Mouse (Mus musculus) ovary, adult 18-20 months (tissue): ENCODE measurements around the gene Zbtb43.

Source experiments
- DNase-seq: peaks from one replicate; pipeline ENCODE4 v3.0.0; 2022; ENCODE audit warnings: low spot score, mixed read lengths

Zbtb43 gene

DNA sequence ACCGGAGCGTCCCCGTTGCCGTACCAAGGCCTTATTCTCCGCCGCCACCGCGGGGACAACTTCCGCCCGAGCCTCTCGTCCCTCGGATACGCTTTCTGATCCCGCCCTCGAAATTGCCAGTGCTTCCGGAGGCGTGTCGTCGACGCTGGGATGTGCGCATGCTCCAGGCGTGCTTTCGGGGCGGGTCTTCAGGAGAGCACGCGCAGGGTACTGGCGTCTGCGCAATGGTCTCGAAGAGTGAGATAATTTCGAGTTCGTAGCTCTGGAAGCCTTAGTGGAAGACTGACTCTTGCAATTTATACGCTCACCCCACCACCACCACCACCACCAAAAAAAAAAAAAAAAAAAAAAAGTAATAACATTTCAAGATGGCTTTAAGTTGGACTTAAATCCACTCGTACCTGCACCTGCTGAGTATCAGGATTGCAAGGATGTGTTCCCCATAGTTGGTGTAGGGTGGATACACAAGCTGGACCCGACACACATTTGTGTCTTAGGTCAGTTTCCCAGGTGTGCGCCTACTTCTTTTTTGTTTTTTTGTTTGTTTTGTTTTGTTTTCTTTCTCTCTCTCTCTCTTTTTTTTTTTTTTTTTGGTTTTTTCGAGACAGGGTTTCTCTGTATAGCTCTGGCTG is at the start of gene Zbtb43:
Zbtb43 (minus strand) TSS at position 94 of the 632 bp plus-strand sequence.
- peak; percentile 93 for DNase-seq

DNA sequence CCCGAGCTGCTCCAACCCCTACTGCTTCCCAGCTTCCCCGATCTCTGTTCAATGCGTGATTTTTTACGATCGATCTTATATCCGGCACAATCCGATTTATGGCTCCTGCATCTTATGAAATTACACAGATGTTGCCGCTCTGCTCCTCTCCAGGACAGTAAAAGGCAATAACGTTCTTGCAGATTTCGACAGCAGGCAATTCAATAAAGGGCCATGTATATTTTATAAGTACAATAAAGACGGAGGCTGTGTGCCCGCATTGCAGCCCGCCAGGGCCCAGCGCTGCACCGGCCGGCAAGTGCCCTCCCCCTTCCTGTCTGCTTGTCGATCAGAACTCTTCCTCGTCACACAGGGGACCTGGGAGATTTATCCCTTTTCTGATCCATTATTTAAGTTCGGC is 47.5 kb upstream of the Zbtb43 start:
- DNase-seq: no peak

DNA sequence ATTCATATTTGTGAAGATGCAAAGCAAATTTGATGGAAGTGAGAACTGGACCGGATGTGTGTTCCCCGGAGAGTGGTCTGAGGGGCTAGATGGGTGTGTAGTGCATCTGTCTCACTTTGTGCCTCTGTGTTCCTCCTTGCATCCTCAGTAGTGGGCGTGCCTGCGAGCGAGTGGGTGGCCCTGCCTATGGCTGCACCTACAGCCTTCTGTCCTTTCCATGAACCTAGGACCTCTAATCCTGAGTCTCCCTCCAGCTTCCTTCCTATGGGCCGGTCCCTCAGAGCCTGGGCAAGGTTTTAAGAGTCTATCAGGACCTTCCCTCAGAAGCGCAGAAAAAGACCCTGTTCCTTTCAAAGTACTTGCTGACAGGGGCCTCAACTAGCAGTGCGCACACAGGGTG is 47.1 kb upstream of the Zbtb43 start:
- DNase-seq: no peak

DNA sequence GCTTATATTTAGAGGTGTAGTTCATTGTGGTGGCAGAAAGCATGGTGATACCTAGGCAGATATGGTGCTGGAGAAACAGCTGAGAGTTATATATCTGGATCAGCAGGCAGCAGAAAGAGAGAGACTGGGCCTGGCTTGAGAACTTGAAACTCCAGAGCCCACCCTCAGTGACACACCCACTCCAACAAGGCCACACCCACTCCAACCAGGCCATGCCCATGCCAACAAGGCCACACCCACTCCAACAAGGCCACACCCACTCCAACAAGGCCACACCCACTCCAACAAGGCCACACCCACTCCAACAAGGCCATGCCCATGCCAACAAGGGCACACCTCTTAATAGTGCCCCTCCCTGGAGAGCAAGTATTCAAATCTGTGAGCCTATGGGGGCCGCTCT is 42.4 kb upstream of the Zbtb43 start:
- no peak for DNase-seq

DNA sequence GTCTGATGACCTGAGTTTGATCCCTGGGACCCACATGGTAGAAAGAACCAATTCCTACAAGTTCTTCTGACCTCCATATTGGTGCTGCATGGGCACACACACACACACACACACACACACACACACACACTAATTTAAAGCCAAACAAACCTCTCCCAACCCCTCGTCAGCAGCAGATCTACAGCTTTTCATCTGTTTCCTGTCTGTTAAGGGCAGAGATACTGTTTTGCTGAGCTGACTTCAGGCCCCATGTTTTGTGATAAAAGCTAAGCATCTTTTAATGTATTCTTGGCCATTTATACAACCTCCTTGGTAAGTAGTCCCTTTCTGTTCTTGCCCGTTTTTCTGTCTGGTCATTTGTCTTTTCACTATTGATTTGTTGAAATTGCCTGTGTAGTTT is 34.2 kb upstream of the Zbtb43 start:
- no peak for DNase-seq

DNA sequence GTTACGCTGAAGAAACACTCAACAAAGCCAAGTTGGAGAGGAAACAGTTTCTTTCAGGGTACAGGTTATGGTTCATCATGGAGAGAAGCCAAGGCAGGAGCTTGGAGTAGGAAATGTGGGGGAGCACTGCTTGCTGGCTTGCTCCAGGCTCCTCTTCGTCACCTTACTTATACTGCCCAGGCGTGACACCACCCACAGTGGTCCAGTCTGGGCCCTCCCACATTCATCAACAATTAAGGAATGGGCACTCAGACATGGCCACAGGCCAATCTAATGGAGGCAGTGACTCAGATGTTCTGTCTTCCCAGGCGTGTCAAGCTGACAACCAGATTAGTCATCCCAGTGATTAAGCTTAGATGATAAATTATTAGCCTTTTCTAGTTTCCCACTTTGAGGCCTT is 29.9 kb upstream of the Zbtb43 start:
- DNase-seq: peak; percentile 25

DNA sequence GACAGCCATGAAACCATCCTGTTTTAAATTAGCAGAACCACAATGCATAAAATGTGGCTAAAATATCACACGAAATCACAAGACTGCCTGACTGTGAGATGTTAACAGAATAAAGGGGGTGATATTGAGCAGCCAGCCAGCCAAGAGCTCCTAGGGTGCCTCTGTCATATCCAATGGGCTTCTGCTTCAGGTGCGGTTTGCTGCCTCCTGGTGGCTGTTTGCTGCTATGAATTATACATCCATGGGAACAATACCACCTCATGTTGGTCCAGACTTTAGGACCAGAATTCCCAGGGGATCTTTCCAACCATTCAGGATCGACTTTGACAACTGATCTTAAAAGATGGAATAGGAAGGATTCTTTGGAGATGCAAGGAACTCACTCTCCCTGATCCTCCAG is 27.3 kb upstream of the Zbtb43 start:
- no peak for DNase-seq

DNA sequence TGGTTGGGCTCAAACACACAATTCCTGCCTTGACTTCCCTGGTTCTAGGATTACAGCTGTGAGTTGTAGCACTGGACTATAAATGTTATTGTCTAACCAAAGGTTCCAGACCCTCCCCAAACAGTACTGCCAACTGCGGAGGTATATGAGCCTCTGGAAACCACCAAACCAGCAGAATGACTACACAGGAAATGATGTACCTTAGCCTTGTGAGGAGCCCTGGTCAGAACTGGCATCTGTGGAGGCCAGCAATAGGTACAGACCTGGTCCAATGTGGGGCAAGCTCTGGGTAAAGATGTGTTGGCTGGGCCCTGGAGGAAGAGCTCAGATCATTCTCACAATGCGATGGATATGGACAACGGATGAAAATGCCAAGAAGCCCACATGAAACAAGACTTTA is 23.7 kb upstream of the Zbtb43 start:
- DNase-seq: no peak

DNA sequence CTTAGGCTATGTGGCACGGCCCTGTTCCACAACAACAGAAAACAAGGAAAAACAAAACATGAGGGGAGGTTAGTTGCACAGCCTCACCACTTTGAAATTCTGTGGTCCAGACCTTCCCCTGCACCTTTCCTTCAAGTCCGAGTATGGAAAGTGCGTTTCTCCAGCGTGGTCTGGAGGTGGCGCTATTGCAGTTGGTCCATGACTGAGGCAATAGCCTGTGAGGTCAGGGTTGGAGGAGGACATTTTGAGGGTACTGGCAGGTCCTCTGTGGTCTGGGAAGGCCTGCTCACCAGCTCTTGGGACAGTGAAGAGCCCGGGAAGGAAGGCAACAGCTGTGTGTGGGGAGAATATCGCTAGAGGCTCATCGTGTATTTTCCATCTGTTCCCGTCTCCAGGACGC is 21.2 kb upstream of the Zbtb43 start:
- DNase-seq: no peak

DNA sequence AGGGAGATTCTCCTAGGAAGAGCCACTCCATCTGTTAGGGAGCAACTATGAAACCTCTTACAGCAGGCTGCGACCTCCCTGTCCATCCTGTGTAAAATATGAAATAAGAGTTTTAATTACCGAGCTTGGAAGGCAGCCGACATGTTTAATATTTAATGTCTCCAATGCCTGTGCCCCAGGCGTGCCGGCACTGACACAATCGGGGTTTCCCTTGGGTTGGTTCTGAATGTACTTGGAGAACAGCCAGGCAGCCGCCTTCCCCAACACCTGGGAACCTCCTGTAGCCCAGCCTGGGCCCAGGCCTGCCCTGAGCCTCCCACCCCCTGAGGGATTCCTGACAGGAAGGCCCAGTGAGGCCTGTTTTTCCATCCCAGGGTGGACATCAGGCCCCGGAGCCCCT is 19.0 kb upstream of the Zbtb43 start:
- DNase-seq: no peak

DNA sequence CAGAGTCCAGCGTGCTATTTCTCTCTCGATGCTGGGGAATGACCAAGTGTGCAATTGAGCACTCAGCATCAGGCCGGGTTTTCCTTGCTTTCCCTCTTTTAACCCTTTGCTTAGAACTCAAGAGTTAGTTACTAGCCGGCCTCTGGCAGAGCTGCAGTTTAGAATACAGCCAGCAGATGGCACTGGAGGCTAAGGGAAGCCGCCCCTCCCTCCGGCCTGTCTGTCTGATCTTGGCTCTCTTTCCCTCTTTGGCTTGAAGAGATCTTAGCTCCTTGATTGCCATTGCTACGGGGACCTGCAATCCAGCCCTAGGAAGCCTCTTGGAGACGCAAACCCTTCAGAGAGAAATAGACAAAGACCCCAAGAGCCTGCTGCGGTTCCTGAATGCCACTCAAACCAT is 18.5 kb upstream of the Zbtb43 start:
- DNase-seq: no peak

DNA sequence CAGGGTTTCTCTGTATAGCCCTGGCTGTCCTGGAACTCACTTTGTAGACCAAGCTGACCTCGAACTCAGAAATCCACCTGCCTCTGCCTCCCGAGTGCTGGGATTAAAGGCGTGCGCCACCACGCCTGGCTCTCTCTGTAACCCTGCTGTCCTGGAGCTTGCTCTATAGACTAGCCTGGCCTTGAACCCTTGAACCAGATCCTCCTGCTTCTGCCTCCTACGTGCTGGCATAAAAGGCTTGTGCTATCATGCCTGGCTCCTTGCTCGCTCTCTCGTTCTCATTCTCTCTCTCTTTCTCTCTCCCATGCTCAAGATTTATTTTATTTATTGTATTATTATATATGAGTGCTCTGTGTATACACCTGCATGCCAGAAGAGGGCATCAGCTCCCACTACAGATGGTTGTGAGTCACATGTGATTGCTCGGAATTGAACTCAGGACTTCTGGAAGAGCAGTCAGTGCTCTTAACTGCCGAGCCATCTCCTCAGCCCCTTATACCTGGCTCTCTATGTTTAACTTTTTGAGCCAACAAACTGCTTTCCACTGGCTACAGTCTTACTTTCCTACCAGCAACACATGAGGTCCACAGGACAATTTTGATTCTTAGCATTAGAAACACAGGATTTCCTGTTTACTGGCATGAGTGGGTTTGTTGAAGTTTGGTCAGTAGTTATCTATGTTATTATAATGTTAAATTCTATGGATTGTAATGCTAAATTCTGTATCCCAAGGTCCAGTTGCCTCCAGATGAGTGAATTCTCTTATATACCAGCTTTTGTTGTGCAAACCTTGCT is 9.8 kb upstream of the Zbtb43 start:
- DNase-seq: no peak

DNA sequence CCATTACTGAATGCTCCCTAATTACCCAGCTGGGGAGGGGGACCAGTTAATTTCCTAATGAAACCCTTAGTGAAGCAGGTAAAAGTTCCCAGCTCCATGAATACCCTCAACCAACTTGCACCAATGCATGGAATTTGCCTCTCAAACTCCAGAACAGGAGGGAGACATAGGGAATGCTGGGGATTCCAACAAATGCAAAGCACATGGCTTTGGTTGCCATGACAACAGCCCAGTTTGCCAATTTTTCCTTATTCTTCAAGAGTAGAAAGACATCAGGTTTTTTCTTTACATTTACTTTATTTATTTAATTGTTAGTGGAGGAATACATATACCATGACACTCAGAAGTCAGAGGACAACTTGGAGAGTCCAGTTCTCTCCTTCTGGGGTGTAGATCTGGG is 7.6 kb upstream of the Zbtb43 start:
- no peak for DNase-seq

DNA sequence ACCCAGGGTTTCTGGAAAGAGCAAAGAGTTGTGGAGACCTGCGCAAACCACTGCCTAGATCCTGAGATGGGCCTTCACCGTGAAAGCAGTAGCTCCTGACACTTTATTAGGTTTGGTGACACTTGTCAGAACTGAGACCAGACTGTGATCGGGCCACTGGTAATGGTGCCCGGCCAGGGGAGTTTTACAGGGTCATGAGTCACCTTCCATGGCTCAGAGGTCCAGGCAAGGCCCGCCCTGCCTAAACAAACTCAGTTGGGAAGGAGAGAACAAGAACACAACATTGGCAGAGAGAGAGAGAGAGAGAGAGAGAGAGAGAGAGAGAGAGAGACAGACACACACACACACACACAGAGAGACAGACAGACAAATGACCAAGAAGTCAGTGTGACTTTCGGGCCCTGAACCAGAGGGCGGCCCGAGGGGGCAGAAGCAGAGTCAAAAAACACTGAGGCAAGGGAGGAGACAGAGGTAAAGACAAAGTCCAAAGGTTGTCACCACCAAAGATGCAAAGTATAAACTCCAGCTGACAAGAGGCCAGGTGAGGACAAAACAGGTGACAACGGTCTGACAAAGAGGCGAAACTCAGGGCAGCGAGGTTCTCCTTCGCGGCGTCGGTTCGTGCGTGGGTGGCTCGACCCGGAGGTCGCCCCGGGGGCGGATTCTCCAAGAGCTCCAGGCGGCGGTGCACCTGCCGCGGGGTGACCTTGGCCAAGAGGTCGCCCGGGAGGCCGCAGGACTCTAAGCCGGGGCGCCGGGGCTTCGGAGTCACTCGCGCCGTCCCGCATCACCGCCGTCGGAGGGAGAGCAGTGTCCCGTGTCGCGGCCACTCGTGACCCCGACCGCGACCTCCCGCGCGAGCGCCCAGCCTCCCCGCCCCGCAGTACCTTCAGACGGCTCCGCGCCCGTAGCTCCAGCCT is 553 bp downstream of the Zbtb43 start:
- no peak for DNase-seq

DNA sequence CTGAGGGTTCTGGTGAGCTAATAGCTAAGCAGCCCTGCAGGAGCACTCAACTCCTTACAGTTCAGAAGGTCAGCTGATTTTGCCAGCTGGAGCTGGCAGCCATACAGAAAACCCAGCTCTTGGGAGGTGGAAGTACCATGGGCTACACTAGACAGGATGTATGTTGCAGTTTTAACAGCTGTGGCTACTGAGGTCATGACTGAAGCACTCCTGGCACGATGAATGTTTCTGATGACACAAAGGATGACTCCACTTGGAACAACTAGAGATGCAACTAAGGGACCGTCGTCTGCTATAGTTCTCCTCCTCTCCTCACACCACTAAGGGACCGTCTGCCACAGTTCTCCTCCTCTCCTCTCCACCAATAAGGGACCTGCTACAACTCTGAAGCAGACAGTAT is 2.4 kb downstream of the Zbtb43 start:
- no peak for DNase-seq

DNA sequence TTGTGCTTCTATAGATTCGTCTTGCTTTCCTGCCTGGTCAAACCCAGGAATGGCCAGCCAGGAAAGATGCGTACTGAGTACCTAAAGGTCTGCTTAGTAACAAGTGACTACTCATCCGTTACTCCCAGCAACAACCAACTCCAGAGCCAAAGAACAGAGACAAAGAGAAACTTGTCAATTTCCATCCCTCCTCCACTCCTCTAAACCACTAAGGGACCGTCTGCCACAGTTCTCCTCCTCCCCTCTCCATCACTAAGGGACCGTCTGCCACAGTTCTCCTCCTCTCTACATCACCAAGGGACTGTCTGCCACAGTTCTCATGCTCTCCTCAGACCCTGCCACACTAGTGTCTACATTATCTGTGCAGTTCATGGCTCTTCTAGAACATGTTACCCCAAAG is 3.1 kb downstream of the Zbtb43 start:
- DNase-seq: no peak

DNA sequence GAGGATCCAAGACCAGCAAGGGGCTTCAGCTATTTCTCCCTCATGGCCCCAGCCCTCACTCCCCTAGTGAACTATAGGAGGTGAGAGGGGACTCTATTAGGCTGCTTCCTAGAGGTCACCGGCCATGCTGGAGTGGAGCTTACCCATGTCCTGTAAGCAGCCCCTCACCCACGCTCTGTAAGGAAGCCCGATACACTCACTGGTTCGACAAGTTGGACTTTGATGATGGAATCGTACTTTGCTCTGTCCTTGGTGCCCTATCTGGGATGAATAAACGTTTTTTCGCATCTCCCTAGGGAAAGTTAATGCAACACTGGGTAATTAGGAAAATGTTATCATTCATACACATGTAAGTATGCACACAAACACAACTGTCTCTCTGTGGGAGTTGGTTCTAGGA is 6.3 kb downstream of the Zbtb43 start:
- no peak for DNase-seq

DNA sequence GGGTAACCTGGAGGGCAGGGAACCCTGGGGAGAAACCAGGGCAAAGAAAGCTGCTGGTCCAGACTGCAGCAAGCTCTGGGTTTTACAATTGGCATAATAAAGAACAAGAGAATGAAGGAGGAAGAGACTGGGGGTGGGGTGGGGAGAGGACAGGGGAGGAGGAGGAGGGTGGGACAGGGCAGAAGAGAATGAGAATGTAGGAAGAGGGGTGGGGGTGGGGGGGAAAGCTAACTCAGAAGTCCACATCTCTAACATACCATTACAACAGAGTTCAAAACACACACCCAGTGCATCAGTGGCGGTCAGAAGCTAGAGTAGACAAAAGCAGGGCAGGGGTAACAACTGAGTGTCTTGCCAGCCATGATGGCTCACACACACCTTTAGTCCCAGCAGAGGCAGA is 7.3 kb downstream of the Zbtb43 start:
- DNase-seq: no peak

DNA sequence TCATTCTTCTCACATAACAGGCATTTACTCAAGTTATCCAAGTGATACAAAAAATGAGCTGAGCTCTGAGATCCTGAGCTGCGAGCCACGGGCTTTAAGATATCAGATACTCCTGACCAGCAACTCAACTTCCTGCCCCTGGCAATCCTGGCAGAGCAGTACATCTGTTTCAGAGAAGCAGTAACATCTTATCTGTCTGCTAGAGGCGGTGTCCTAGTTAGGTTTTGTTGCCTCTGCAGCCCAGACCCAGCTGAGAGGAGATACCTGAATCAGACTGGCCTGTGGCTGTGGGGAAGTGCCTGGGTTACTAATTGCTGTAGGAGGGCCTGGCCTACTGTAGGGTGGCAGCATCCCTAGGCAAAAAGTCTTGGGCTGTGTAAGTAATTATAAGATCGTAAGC is 8.7 kb downstream of the Zbtb43 start:
- no peak for DNase-seq

DNA sequence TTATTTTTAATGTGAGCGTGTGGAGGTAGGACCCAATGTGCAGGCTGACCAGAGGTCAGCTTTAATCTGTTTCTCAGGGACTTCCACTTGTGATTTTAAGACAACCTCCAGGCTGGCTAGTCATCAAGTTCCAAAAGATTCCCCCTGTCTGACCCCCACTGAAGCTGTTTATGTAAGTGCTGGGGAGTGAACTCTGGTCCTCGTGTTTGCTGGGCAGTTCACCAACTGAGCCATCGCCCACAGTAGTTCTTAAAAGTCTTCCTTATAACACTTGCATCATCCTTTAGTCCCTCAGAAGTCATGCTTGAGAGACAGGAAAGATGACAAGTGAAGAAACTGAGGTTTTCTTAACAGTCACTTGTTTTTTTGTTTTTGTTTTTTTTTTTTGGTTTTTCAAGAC is 11.7 kb downstream of the Zbtb43 start:
- no peak for DNase-seq

DNA sequence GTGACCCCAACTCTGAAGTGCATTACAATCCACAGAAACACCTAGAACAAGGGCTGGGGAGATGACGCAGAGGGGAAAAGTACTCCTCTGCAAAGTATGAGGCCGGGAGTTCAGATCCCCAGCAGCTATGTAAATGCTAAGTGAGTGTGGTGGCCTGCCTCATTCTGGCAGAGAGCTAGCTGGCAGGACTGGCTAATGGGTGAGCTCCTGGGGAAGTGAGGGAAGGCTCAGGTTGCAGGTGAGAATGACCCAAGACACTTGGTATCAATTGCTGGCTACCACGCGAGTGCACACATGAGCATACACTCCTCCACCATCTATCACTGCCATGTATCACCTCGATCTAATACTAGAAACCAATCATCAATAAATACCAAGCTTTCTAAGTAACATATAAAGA is 12.1 kb downstream of the Zbtb43 start:
- DNase-seq: no peak

DNA sequence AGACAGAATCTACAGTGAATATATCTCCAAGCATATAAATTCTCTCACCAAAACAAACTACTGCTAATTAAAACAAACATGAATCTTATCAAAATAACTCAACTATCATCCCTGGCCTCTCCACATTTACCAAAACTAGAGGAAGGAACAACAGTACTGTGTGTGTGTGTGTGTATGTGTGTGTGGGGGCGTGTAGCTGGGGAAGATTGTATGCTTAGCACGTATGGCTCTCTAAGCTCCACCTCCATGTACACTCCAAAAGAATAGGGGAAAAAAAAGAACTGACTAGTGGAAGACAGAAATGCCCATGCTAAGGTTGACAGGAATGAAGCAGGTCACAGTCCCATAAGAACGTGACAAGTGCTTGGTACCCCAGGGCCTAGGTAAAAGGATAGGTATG is 13.0 kb downstream of the Zbtb43 start:
- DNase-seq: no peak

DNA sequence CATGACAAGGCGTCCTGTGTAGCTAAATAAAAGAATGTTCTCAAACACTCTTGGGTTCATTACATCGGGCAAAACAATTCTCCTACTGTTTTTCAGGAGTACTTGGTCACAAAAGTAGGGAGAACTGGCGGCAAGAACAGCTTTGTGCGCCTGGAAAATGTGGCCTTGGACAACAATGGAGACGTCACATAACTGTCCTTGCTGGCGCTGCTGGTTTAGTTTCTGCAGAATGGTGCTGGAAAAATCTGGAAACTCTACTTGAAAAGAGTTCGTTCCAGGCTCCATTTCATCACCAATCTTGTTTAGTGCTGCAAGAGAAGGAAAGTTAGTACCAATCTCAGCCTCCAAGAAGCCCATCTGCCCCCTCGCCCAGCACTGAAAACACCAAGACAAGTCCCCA is 13.5 kb downstream of the Zbtb43 start:
- DNase-seq: no peak
